Mouse (Mus musculus) layer of hippocampus, postnatal 25 days (tissue): Measurements from ENCODE around the gene 4931422A03Rik. TPM values are rescaled to one million over a fixed set of nuclear protein-coding genes. Genes with fewer than 3 reads are reported as not detected.
"Not testable (repeated sequence)": the region's sequence is repeated elsewhere in the genome, so short reads cannot be mapped to it uniquely, and the experiment has no call there.

ENCODE experiments used
- DNase-seq, 2 experiments: peaks; one replicate each; pipeline ENCODE4 v3.0.0; 2022; ENCODE audit warnings: mixed read lengths in 2 of 2, low spot score in 1 of 2; ENCODE audit errors: extremely low spot score in 1 of 2
- total RNA-seq, 2 experiments: library from RNA; stranded (reverse); gene quantifications; 2 replicates each; pipeline ENCODE4 v1.2.3; 2021

Gene 4931422A03Rik
- total RNA-seq, 2 experiments from 2014 or later, result not detected

- DNase-seq, result peak; percentile 60 to 63
These were observed 563 bp downstream of the 4931422A03Rik start, which contains the start of gene Fbxo3 for GRCm38 (mm10) chr2:104027458-104028138. Gene Fbxo3 (plus strand): TSS chr2:104027721.

DNA sequence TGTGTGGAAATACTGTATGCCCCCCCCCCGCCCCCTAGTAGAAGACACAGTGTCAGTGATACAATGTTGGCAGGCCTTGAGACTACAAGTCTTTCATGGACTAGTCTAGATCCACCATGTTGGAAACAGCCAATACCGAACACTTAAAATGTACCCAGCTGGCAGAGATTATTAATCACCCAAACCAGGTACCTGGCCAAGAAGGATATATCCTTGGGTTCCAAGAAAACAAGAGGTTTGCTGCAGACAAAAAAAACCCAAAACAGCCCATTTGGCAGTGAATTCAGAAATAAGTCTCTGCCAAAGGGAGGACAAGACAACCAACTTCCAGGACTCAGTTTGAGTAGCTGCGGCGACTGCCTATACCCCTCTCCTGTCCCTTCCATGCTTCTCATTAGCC, 3.5 kb downstream of the 4931422A03Rik start:
- DNase-seq, result no peak

- DNase-seq, result no peak
These were observed 5.1 kb downstream of the 4931422A03Rik start for GRCm38 (mm10) chr2:104023096-104023495.

DNA sequence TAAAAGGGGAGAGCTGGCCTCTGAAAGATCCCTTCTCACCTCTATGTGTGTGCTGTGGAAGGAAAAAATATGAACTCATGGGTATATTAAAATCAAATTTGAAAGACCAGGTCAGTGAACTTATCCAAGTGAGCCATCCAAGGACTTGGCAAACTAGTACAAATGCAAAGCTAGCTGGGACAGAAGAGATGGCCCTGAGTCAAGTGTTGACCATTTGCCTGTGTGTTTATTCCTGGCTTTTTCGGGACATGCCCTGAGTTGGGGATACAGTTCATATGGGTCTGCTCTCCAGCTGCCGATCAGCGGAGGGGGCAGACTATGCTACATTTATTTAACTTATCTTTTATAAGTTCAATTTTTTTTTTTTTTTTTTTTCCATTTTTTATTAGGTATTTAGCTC, 19.3 kb downstream of the 4931422A03Rik start:
- not testable (repeated sequence) for DNase-seq

- no peak for DNase-seq
These were observed 20.2 kb downstream of the 4931422A03Rik start for GRCm38 (mm10) chr2:104007793-104008519.

DNA sequence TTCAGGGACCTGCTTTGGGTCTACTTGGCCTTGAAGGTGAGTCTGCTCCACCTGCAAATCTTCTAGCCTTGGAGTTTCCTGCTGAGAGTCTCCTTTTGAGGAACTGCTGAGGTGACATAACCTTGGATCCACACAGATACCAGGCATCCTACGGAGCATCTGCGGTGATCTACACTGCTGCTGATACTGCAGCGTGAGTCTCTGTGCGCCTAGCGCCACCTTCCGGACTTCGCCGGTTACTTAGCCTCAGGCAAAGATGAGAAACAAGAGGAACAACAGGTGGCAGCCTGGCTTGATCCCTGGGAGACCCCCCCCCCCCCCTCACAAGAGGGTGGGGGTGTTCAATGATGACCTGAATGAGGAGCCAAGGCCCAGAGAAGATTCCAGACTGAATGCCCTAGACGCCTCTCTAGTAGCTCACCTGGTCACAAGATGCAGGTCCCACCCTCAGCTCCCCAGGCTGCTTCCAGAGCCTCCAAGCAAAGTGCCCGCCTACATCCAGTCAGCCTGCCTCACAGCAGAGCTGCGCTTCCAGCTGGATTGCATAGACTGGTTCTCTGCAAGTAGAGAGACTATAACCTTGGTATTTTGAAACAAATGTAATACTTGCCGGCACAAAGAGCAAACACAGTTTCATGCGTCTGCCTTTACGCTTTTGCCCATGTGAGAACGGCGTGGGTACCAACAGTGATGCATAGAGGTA, 25.3 kb downstream of the 4931422A03Rik start:
- peak; percentile 49 to 78 for DNase-seq

DNA sequence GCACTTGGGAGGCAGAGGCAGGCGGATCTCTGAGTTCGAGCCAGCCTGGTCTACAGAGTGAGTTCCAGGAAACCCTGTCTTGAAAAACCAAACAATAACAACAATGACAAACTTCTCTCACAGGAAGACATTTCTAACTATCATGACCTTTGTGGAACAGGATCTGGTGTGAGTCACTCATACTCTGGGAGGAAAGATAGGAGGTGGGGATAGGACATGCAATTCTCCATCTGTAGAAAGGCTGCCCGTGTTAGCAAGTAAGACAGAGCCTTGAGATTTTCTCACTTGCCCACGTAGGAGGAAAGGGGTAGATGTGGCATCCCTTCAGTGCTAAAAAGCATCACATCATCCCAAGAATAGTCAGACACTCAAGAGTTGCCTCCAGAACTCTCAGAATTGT, 26.3 kb downstream of the 4931422A03Rik start:
- DNase-seq, result no peak

DNA sequence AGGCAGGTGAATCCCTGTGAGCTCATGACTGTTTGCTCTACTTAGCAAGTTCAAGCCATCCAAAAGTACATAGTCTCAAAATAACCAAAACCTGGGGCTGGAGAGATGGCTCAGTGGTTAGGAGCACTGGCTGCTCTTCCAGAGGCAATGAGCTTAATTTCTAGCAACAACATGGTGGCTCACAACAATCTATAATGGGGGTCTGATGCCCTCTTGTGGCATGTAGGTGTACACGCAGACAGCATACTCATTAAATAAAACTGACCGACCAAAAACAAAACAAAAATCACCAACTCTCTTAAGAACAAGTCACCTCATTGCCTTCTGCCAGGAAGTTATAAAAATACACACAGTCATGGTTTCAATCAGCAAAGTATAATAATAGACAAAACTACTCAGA, 27.1 kb downstream of the 4931422A03Rik start:
- no peak for DNase-seq

DNA sequence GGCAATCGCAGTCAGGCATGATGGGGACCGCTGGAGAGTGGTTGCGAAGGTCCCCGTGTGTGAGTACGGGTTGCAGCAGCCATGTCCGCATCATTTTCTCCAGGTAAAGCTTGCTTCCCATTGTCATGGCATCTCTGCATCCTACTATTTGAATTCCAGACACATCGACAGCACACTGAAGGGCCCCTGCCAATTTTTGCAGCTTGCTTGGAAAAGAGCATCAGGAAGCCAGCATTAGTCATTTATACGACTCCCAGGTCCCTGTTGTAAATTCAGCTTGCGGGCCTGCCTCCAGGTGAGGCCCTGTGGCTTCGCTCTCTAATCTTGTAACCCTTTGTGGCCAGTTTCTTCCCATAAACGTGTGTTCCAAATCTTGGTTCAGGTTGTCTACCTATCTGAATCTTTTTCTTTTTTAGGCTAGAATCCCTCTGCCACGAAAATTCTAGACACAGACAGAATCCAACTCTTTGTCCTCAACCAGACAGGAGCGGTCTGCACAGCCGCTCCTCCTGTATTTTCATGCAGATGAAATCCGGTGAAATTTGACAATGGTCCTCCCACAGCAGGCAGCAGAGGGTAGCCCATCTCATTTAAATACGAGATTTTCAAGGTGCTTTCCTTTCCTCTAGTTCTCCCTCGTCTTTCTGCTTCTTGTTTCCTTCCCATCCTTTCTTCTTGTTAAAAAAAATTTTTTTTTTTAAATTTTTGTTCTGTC, 35.4 kb downstream of the 4931422A03Rik start:
- DNase-seq, result no peak

- no peak for DNase-seq
These were observed 36.0 kb downstream of the 4931422A03Rik start for GRCm38 (mm10) chr2:103992162-103992561.

DNA sequence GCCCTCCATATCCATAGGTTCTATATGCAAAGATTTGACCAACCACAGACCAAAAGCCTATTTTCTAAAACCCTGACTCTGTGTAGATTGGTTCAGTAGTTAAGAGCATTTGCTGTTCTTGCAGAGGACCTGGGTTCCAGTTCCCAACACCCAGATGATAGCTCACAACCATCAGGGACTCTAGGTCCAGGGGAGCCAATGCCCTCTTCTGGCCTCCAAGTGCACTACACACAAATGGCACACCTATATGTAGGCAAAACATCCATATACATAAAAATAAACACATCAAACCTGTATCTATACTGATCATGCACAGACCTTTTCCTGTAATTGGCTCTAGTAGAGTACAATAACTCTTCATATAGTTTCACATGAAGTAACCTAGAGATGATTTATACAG, 36.9 kb downstream of the 4931422A03Rik start:
- DNase-seq, result no peak

DNA sequence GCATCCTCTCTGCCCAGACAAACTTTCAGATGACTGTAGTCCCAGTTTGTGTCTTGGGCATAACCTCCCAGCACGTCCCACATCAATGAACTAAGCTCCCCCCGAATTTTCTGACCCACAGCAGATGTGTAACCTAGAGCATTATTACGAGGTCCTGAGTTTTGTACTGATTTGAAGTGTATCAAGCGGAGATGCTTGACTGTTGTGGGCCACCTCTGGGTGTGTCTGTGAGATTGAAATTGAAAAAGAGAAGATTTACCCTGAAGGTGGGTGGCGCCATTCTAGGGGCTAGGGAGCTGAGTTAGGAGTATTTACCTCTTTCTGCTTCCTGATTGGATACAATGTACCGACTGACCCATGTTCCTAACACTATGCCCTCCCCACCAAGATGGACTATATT, 38.4 kb downstream of the 4931422A03Rik start:
- no peak for DNase-seq

DNA sequence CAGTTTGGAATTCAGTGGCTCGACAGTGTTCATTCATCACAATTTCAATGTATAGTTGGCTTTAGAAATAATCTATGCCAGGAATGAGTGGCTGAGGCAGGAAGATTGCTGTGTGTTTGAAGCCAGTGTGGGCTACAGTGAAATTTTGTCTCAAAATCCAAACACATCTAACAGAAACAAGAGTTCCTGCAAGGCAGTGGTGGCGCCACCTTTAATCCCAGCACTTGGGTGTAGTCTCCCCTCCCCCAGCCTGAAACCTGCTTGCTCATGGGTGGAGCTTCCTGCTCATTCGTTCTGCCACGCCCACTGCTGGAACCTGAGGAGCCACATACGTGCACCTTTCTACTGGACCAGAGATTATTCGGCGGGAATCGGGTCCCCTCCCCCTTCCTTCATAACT, 40.6 kb downstream of the 4931422A03Rik start:
- DNase-seq, result not testable (repeated sequence)

- DNase-seq, result no peak
These were observed 45.0 kb downstream of the 4931422A03Rik start for GRCm38 (mm10) chr2:103983146-103983545.

- peak; percentile 76 to 90 for DNase-seq
These were observed 45.9 kb downstream of the 4931422A03Rik start for GRCm38 (mm10) chr2:103982250-103982649.

- DNase-seq, result no peak
These were observed 50.4 kb downstream of the 4931422A03Rik start for GRCm38 (mm10) chr2:103977716-103978115.

DNA sequence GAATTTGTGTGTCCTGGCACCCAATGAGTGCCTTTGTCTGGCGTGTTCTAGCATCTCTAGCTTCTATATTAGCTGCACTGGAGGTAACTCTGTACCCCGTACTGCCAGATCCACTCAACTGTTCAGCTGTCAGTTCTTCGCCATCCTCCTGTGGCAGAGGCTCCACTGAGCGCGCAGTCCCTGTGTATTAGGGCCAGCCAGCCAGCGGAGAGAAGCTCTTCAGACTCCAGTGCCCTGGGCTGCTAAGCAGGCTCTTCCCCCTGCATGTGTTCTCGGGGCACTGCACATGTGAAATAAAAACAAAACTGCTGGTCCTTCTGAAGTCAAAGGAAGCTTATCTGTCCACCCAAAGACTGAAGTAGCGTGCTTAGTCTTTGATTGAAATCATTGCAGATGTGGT, 50.9 kb downstream of the 4931422A03Rik start:
- no peak for DNase-seq

DNA sequence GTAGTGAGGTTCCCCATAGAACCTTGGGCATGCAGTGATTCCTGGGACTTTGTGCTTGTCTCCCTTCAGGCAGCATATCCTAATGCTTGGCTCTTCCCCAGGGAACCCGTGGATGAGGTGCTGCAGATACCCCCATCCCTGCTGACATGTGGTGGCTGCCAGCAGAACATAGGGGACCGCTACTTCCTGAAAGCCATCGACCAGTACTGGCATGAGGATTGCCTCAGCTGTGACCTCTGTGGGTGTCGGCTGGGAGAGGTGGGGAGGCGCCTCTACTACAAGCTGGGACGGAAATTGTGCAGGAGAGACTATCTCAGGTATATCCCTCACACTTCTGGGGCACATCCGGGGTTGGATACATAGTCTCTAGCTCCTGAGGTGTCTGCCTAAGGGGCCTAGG, 52.3 kb downstream of the 4931422A03Rik start:
- DNase-seq, result no peak

DNA sequence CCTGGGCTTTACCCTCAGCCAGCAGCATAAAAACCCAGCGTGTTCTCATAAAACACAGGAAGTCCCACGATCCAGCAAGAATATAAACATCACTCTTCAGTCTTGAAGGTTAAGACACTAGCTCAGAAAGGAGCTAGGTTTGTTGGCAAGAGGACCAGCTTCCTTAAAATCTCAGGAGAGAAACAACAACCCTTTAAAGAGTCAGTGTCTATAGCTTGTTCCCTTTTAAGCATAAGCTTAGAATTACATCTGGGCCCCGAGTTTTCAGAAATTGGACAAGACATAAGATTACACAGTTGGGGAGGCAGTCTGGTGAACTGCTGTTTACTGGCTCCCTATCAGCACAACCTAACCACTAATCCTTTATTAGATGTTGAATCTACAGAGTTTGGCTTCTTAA, 56.3 kb downstream of the 4931422A03Rik start:
- DNase-seq, result no peak

DNA sequence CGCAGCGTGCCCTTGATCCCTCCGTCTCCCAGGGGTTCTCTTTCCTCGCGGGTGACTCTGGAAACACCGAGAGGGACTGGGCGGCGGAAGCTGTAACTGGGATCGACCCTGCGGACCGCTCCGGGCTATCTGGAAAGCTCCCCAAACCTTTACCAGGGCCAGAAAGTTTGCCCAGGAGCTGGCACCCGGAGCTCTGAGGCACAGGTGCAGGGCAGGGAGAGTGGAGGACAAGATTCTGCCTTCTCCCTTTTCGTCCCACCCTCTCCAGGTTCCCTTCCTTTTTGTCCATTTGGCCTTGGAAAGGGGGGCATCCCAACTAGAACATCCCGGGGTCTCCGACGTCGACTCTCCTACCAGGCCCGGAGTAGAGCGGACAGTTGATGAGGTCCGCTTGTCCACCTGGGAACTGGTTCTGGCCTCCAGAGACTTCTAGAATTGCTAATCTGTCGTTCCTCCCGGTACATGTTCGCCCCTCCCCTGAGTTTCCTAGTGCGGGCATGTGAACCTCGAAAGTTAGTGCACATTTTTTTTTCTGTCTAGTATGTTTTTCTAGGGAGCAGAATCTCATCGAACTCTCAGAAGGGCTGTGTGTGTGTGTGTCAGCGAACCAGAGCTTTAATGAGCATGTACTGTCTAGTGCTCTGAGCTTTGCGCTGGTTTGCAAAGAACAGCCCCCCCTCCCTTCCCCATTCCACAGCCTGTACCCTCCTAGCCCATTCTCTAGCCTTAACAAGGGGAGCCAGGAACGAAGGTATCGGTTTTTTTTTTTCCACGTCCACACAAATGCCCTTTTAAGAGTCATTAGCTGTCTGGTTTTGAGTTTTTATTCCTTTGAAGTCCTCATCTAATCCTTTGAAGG, 57.1 kb downstream of the 4931422A03Rik start:
- DNase-seq, result no peak
